Mouse (Mus musculus) bone marrow macrophage, adult 2 months (primary cell): ENCODE measurements around the gene Hexim1.

ENCODE experiments used
- CTCF ChIP-seq: IDR thresholded peaks from 2 replicates; pipeline ENCODE4 v1.5.1; 2012; ENCODE audit warnings: low read depth, mild to moderate bottlenecking, low read length, moderate library complexity
- POLR2A ChIP-seq: IDR thresholded peaks from 2 replicates; pipeline ENCODE4 v1.6.1; 2012; ENCODE audit warnings: mild to moderate bottlenecking, low read depth, low read length, borderline replicate concordance

- no peak for TF ChIP-seq POLR2A
- TF ChIP-seq CTCF: no peak
Observed at GRCm38 (mm10) chr11:103081631-103082030, 34.4 kb upstream of the Hexim1 start.
